Mouse (Mus musculus) small intestine, adult 2 months (tissue): ENCODE results near the gene Olfr497. TPM values are rescaled to one million over a fixed set of nuclear protein-coding genes. Genes with fewer than 3 reads are reported as not detected.

Experiments
- H3K27ac ChIP-seq: fragments of 200-500 bp; 2 replicates; pipeline ENCODE4 v1.5.1; 2012; ENCODE audit warnings: low read depth, low read length, control low read depth, inconsistent platforms; ENCODE audit not compliant: insufficient read depth
- H3K27me3 ChIP-seq: fragments of 200-500 bp; 2 replicates; pipeline ENCODE4 v1.6.1; 2012; ENCODE audit warnings: mild to moderate bottlenecking, moderate library complexity, low read length, inconsistent platforms; ENCODE audit not compliant: control insufficient read depth, insufficient read depth
- H3K36me3 ChIP-seq: fragments of 200-500 bp; 2 replicates; pipeline ENCODE4 v1.6.1; 2012; ENCODE audit warnings: mild to moderate bottlenecking, low read length, control low read depth, inconsistent platforms; ENCODE audit not compliant: control insufficient read depth, insufficient read depth
- H3K4me1 ChIP-seq: fragments of 200-500 bp; 2 replicates; pipeline ENCODE4 v1.6.1; 2012; ENCODE audit warnings: low read length, inconsistent platforms, mixed read lengths; ENCODE audit not compliant: control insufficient read depth, insufficient read depth, insufficient read length
- H3K4me3 ChIP-seq: fragments of 200-500 bp; 2 replicates; pipeline ENCODE4 v1.5.1; 2012; ENCODE audit warnings: low read depth, mild to moderate bottlenecking, control low read depth, inconsistent platforms, low read length, moderate library complexity
- CTCF ChIP-seq: fragments of 200-500 bp; IDR thresholded peaks from 2 replicates; pipeline ENCODE4 v1.5.1; 2012; ENCODE audit warnings: low read depth, mild to moderate bottlenecking, control low read depth, inconsistent platforms, low read length, moderate library complexity, mixed read lengths; ENCODE audit not compliant: insufficient replicate concordance, insufficient read length; ENCODE audit errors: extremely low read depth
- POLR2A ChIP-seq: fragments of 200-500 bp; IDR thresholded peaks from 2 replicates; pipeline ENCODE4 v1.6.1; 2012; ENCODE audit warnings: low read depth, mild to moderate bottlenecking, control low read depth, inconsistent platforms, low read length, moderate library complexity
- WGBS: fragments of 180-500 bp; shearing (Covaris S2); methylation state at CpG from one replicate; pipeline ENCODE4 v1.1.7; 2018; 5-methylcytosine and 5-hydroxymethylcytosine counted together
- polyA plus RNA-seq: library from polyadenylated mRNA; depleted of rRNA; stranded (reverse); fragments of >200 nt; gene quantifications from 2 replicates; pipeline ENCODE4 v1.2.3, GENCODE M21; 2012; rRNA removed

Olfr497 gene
- polyA plus RNA-seq, result not detected in 2 replicates

DNA sequence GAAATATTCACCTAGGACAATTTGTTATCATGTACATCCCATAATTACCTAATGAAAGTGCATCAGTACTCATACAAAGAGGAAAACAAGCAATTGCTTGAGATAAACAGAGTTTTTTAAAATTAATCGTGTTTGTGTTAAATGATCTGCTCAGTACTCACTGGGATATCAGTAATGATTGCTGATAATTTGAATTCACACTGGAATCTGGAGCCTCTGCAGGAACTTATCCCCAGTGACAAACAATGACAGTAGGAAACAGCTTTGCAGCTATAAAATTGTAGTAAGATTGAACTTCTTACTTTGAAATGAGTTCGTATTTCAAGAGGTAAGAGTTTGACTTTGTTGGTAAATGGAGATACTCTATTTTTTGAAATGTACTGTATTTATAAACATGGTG is at the start of gene Olfr497:
Gene Olfr497 (plus strand): TSS at position 301 of the 400 bp plus-strand sequence.
- no peaks in the 10 kb centered on the region for H3K4me1 ChIP-seq
- WGBS, result 73% methylated on average over 2 of the region's 2 CpGs
- H3K27ac ChIP-seq, result no peak within 1 kb of the TSS
- TF ChIP-seq POLR2A (no peak), CTCF (no peak)
- no peak within 1 kb of the TSS for H3K4me3 ChIP-seq
- no peaks in the 10 kb centered on the region for H3K27me3 ChIP-seq
- H3K36me3 ChIP-seq, result no peaks in the 10 kb centered on the region

GRCm38 (mm10) chr7:108392867-108393266 is 27.4 kb upstream of the Olfr497 start, which contains the start of gene Olfr495:
Olfr495 (plus strand) TSS chr7:108393167.
- WGBS, result 48% methylated on average over 1 of the region's 1 CpGs
- Histone ChIP-seq H3K4me3 (no peak within 1 kb of the TSS), H3K27me3 (no peaks in the 10 kb centered on the region), H3K27ac (no peak within 1 kb of the TSS), H3K4me1 (no peaks in the 10 kb centered on the region), H3K36me3 (no peaks in the 10 kb centered on the region)
- TF ChIP-seq POLR2A (no peak), CTCF (no peak)

GRCm38 (mm10) chr7:108465026-108465425 is 44.8 kb downstream of the Olfr497 start, which contains the start of gene Olfr498:
Olfr498 (plus strand) TSS chr7:108465326.
- Histone ChIP-seq H3K27ac (no peak within 1 kb of the TSS), H3K4me3 (no peak within 1 kb of the TSS), H3K36me3 (no peaks in the 10 kb centered on the region), H3K27me3 (no peaks in the 10 kb centered on the region), H3K4me1 (no peaks in the 10 kb centered on the region)
- 85% methylated on average over 1 of the region's 1 CpGs for WGBS
- no peak for TF ChIP-seq CTCF
- no peak for TF ChIP-seq POLR2A

Other genes with a start within 250 kb of the Olfr497 start
- gene Olfr486, start 247.7 kb upstream of the Olfr497 start, polyA plus RNA-seq, result not detected in 2 replicates
- not detected in 2 replicates for gene Olfr487, start 205.8 kb upstream of the Olfr497 start, polyA plus RNA-seq
- gene Olfr488, start 162.1 kb upstream of the Olfr497 start, polyA plus RNA-seq, result not detected in 2 replicates
- not detected in 2 replicates for gene Olfr490, start 131.5 kb upstream of the Olfr497 start, polyA plus RNA-seq
- gene Olfr491, start 107.0 kb upstream of the Olfr497 start, polyA plus RNA-seq, result not detected in 2 replicates
- not detected in 2 replicates for gene Olfr492, start 96.7 kb upstream of the Olfr497 start, polyA plus RNA-seq
- gene Olfr493, start 73.4 kb upstream of the Olfr497 start, polyA plus RNA-seq, result not detected in 2 replicates
- not detected in 2 replicates for gene Olfr494, start 55.1 kb upstream of the Olfr497 start, polyA plus RNA-seq
- not detected in 2 replicates for gene Olfr495, start 27.3 kb upstream of the Olfr497 start, polyA plus RNA-seq
- not detected in 2 replicates for gene Olfr498, start 44.9 kb downstream of the Olfr497 start, polyA plus RNA-seq
- gene Olfr502, start 104.6 kb downstream of the Olfr497 start, polyA plus RNA-seq, result not detected in 2 replicates
- gene Olfr503, start 124.1 kb downstream of the Olfr497 start, polyA plus RNA-seq, result not detected in 2 replicates
- gene Olfr504, start 145.4 kb downstream of the Olfr497 start, polyA plus RNA-seq, result not detected in 2 replicates
- gene Olfr506, start 190.4 kb downstream of the Olfr497 start, polyA plus RNA-seq, result not detected in 2 replicates
- not detected in 2 replicates for gene Olfr507, start 201.4 kb downstream of the Olfr497 start, polyA plus RNA-seq
- not detected in 2 replicates for gene Olfr508, start 209.6 kb downstream of the Olfr497 start, polyA plus RNA-seq
- gene Olfr509, start 231.5 kb downstream of the Olfr497 start, polyA plus RNA-seq, result not detected in 2 replicates
- gene Olfr510, start 246.0 kb downstream of the Olfr497 start, polyA plus RNA-seq, result not detected in 2 replicates